Mouse (Mus musculus) cerebellum, adult 8-10 months (tissue): ENCODE measurements around the gene Mta3.
"Not testable (repeated sequence)": the region's sequence is repeated elsewhere in the genome, so short reads cannot be mapped to it uniquely, and the experiment has no call there.

ENCODE experiments used
- DNase-seq: peaks from one replicate; pipeline ENCODE4 v3.0.0; 2022

Gene Mta3

DNA sequence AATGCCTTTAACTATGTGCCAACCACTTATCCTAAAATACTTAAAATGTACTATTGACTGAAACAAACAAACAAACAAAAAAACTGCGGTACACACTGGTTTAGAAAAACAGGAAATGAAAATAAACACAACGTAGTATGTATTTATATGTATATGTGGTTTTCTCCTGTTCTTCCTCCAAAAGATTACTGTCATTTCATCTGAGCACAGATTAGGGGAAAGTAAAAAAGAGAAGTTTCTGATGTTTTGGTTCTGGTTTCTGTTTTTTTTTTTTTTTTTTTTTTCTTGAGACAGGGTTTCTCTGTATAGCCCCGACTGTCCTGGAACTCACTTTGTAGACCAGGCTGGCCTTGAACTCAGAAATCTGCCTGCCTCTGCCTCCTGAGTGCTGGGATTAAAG is 3.6 kb downstream of the Mta3 start:
- not testable (repeated sequence) for DNase-seq

DNA sequence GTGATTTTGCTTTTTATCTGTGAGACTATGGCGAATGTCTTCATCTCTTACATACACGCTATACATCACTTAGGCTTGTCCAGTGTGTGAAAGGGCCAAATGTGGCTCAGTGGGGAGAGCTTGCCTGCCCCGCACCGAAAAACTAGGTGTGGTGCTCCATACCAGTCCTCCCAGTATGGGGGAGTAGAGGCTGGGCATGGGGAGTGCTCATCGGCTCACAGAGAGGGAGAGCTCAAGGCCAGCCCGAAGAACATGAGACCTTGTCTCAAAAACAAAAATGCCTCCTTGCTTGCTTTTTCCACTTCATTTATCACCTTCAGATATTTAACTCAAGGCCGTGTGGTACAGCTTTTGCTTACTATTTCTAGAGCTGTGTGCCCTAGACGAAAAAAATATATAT is 4.7 kb downstream of the Mta3 start:
- DNase-seq, result no peak

DNA sequence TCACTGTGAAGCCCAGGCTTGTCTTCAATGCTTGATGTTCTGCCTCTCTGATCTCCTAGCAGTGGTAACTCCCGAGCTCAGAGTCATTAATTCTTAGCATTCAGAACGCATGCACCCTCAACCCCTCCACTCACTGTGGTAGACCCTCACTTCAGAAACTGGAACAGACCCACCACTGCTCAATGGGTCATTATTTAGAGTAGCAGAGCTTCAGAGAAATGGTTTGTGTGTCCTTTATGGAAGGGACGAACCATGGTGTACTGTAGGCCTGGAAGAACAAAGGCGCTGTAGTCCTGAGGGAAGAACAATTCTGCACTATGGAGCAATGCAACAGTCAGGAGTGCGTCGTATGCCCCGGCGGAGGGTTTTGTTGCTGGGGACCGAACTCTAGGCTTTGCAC is 6.4 kb downstream of the Mta3 start:
- no peak for DNase-seq

DNA sequence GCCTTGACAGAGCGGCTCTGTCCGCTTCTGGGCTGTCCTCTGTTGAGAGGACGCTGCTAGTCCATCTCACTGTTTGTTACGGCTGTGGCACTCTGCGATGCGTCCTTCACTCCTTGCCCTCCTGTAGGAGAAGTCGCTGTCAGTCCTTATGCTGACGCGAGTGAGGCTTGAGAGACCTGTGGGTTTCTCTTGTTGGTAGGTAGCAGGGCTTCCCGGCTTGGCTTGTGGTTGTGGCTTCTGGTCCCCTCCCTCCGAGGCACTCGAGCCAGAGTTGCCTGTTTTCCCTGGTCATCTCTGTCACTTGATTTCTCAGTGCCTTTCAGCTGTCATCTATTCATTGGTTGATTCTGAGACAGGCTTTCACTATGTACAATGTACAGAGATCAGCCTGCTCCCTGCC is 14.5 kb downstream of the Mta3 start:
- no peak for DNase-seq

DNA sequence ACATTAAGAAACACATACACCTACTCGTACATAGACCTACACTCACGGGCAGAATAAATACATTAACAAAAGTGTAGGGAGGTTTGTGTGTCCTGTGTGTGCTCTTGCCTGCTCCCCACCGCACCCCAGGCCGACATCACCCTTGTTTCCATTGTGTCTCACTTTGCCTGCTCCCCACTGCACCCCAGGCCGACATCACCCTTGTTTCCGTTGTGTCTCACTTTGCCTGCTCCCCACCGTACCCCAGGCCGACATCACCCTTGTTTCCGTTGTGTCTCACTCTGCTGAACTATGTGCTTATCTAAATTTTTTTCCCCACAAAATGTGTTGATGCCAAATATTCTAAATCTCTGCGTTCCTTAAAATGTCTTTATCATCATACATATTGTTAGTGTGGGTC is 15.2 kb downstream of the Mta3 start:
- DNase-seq, result no peak

DNA sequence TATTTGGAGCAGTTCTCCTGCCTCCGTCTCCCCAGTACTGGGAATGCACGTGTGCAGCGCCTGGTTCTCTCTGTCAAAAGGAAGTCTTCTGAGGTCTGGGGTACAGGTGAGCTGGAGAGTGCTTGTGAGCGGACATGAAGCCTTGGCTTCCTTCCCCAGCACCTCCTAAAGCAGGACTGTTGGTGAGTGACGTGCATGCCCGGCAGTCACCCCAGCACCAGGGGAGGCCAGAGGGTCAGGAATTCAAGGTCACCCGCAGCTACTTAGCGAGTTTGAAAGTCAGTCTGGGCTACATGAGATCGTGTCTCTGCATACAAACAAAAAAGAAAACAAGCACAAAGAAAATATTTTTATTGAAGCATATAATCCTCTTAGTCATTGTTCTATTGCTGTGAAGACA is 17.1 kb downstream of the Mta3 start:
- no peak for DNase-seq

DNA sequence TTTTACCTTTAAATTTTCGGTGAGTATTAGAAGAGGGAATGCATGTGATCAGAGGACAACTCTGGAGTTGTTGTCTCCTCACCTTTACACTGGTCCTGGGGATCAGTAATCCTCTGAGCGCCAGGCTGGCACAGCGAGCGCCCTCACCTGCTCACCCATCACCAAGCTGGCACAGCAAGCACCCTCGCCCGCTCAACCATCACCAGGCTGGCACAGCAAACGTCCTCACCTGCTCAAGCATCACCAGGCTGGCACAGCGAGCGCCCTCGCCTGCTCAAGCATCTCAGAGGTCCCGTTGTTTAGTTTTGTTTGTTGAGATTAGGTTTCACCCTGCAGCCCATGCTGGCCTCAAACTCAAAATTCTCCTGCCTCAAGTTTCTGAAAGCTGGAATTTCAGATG is 20.5 kb downstream of the Mta3 start:
- DNase-seq, result no peak

DNA sequence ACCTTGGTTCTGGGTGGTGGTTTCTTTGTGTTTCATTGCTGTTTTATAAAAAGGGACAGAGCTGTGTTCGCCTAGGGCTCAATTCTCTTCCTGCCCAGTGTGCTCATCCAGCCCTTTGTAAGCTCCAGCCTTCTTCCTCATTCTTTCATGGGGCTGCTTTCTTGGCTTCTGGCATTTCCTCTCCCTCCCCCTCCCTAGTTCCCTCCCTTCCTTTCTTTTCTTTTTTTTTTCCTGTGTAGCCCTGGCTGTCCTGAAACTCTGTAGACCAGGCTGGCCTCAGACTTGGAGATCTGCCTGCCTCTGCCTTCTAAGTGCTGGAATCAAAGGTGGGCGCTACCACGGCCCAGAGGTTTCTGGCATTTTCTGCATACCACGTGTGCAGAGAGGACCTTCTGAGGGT is 21.7 kb downstream of the Mta3 start:
- DNase-seq, result no peak

DNA sequence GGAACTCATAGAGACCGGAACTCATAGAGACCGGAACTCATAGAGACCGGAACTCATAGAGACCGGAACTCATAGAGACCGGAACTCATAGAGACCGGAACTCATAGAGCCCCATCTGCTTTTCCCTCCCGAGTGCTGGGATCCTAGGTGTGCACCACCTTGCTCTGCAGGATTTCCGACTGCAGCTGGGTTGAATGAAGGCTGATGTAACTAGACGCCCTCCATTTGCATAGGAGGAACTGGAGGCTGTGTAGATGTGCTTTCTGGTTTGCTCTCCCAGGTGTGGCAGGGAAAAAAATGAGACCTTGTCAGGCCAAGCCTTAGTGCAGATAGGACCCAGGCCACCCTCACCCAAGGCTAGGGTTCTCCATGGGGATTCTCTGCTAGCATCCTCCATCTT is 23.1 kb downstream of the Mta3 start:
- no peak for DNase-seq

DNA sequence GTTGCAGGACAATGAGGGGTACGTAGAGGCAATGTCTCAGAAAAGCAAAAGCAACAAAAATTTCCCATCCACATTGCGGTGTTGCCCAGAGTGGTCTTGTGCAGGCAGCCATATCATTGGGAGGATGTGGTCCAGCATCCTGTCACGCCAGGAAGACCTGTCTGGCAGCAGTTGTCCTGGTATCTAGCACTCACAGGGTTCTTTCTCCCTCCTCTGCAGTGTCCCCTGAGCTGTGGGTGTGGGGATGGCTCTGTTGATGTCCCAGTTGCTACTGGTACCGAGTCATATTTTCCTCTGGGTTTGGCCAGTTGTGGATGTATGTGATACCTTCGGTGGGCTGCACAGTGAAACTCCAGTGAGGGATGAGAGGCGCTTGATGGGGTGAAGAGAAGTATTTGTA is 24.2 kb downstream of the Mta3 start:
- no peak for DNase-seq

DNA sequence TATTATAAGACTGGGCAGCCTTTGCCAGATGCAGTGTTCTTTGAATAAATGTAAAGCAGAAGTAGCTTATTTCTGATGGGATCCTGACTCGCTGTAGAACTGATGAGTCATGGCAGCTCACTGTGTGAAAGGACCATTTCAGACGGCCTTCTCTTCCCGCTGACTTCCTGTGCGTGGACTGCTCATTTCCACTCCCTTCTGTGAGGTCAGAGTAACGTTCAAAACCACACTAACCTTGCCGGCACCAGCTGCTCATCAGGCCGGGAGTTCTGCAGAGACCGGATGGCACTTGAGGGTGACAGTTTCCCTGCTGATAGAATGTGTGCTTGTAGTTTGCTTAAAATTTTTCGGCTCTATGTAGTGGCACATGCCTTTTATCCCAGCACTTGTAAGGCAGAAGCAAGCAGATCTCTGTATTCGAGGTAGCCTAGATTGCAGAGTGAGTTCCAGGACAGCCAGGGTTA is 26.2 kb downstream of the Mta3 start:
- no peak for DNase-seq

DNA sequence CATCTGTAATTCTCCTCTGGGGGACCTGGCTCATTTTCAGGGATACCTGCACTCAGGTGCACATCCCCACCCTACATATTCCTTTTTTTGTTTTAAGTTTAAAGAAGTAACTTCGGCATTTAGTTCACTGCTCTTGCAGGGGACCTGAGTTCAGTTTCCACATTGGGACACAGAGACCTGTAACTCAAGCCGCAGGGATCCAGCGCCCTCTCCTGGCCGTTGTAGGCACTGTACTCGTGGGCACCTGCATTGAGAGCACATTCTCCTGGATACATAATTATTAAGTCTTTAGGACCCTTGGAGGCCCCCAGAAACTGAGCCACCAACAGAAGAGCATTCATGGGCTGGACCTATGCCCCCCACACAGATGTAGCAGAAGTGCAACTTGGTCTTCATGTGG is 26.8 kb downstream of the Mta3 start:
- peak; percentile 54 for DNase-seq

DNA sequence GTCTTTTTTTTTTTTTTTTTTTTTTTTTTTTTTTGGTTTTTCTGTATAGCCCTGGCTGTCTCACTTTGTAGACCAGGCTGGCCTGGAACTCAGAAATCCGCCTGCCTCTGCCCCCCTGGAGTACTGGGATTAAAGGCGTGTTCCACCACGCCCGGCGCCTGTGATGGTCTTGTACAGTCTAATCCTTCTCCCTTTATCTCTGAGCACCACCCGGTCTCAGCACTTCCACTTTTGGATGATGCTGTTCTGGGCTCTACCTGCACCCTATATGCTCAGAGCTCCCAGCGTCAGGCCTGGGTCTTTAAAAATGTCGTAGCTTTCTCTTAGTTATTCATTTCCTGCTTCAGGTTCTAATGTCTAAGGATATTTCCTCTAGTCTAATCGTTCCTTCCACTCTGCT is 30.7 kb downstream of the Mta3 start:
- no peak for DNase-seq

DNA sequence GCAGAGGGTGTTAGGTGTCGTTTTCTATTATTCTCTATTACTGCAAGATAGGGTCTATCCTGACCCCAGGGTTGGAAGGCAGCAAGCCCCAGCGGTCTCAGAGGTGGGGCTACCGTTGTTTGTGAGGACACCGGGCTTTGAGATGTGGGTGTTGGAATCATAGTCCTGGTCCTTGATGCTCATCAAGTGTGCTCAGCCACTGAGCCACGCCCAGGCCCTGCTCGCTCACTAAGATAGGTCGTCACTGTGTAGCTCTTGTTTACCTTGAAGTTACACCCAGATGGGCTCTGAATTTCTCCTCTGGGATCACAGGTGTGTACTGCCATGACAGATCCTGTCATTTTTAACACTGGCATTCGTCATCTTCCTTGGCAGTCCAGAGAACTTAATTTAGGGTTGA is 31.8 kb downstream of the Mta3 start:
- DNase-seq, result no peak

DNA sequence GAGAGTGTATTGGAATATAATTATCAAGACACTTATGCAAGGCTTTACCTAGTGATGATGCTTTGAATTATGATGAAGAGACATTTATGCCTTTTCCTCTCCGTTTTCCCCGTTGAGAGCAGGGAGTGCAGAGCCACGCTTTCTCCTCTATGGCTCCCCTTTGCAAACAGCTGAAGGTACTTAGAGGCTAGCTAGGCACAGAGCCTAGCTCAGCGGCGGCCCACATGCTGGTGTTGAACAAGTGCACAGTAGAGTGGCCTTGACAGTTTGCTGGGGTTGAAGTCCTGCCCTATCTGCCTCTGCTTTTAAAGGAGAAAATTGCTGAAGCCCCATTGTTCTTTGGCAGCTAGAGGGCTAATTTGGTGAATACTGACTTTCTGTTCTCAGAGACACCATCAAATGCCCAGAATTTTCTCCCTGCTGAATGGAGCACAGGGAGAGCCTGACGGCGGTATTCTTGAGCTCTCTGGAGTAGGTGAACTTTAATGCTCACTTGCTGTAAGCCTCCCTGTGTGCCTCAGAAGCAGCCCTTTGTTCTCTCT is 34.2 kb downstream of the Mta3 start:
- DNase-seq, result no peak

DNA sequence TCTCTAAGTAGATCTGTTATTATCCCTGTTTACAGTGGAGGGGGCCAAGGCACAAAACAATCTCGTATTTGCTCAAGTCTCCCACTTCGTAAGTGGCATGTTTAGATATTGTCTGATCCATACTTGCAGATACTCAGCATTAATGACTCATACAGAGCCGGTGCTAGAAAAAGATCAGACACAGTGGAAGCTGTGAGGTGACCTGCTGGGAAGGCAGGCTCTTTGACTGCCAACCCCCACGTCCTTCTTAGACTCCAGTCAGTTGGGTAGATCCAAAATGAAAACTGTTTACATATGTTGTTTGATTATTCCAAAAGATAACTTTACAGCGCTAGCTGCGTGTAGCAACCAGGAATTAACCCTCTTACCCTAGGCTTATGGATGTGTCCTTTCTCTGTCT is 35.3 kb downstream of the Mta3 start:
- peak; percentile 32 for DNase-seq

DNA sequence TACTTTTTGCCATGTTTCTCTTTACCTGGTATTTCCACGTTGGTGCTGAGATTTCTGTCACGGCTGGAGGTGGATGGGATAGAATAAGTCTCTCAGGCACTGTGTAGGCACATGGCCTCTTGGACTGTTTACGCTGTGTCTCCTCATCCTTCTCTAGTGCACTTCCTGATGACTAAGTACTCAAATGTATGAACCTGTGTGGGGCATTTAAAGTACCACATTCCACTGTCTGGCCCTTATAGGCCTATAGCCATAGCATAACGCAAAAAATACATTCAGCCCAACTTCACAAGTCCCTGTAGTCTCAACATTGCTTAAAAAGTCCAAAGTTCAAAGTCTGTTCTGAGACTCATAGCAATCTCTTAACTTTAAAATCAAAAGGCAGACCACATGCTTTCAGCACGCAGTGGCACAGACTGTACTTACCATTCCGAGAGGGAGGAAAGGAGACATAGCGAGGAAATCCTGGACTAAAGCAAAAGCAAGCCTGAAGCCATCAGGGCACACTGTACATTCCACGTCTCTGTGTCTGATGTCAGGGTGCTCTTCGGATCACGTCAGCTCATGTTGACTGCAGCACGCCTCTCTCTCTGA is 38.4 kb downstream of the Mta3 start:
- no peak for DNase-seq

DNA sequence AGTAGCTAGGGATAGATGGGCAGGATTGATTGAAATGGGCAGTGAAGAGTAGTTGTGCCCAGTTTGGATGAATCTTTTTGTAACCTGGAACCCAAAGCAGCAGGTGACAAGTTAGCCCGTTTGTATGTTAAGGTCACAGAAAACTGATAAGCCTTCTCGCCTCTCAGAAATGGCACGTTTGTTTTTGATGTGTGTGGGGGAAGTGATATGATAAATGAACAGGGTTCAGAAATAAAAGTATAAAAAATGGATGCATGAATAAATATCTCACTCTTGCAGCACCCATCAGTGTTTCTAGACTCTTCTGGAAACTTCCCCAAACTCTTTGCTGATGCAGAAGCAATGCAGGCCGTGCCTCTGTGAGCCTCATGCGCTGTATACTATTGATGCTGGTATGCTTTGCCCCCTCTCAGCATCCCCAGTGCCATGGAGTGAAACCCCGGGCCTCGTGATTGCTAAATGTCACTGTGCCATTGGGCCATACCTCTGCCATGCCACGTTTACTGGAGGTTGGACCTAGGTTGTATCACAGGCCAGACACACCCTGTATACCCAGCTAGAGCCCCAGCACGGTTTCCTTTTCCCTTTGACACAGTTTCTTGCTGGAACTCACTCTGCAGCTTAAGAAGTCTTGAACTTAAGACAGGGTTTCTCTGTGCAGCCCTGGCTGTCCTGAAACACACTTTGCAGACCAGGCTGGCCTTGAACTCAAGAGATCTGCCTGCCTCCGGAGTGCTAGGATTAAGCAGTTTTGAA is 41.6 kb downstream of the Mta3 start:
- DNase-seq, result no peak

DNA sequence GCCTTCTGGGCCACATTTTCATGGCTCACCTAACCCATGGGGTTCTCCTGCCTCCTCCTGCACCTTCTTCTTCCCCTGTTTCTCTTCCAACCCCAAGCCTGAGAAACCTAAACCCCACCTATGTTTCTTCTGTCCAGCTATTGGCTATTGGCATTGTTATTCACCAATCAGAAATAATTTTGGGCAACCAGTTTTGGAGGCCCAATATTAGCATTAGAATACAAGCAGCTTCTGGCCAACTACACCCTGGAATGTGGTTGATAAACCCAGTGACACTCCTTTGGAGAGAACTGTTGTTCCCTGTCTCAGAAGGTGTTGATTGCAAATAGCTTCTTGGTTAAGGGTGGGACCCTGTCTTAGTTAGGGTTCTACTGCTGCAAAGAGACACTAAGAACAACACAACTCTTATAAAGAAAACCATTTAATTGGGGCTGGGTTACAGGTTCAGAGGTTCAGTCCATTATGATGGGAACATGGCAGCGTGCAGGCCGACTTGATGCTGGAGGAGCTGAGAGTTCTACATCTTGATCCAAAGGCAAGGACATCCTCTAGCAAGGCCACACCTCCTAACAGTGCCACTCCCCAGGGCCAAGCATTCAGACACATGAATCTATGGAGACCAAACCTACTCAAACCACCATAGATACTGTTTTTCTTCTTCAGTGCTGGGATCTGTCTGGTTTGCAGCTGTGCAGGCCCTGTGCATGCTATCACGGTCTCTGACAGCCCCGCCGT is 44.4 kb downstream of the Mta3 start:
- no peak for DNase-seq

DNA sequence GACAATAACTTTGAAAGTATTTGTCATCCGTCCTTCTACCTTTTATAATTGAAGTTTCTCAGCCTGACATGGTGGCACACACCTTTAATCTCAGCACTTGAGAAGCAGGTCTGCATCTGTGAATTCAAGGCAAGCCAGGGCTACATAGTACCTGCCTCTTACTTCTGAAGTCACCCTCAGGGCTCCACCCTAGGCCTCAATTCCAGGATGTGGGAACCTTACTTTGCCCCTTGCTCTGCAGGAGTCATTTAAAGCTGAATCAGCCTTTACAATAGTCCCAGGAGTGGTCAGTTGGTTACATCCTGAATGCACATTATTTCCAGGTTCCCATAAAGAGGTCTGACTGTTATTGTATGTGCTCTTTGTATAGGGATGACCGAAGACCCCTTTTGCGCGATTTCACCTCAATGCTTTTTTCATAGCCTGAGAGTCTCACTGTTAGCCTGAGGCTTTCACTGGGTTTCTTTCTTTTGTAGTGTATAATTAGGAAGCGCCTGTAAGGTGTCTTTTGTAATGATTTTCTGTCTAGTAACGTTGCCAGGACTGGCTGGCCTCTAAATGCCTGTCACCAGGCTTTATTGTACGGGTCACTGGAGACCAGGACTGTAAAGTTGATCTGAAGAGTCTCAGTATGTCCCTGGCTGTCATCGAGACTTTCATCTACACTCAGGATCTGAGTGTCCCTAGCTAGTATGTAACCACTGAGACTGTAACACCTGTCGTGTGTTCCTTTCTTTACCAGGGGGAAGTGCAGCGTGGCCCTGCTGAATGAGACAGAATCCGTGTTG is 47.3 kb downstream of the Mta3 start:
- no peak for DNase-seq

DNA sequence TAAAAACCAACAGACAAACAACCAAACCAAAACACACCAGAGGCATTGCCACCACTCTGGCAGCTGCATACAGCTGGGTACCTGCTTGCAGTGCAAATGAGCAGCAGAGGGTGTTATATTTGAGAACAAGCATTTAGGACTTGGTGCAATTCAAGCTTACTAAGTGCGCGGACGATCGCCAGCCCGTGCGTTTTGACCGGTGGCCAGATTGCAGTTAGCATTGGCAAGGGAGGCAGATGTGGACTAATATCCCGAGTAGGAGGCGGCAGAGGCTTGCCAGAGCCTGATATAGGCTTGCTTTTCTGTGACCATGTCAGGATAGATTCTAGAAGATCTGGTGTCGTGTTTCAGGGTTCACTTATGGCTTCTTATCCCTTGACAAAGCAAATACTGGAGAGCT is 52.1 kb downstream of the Mta3 start:
- no peak for DNase-seq

DNA sequence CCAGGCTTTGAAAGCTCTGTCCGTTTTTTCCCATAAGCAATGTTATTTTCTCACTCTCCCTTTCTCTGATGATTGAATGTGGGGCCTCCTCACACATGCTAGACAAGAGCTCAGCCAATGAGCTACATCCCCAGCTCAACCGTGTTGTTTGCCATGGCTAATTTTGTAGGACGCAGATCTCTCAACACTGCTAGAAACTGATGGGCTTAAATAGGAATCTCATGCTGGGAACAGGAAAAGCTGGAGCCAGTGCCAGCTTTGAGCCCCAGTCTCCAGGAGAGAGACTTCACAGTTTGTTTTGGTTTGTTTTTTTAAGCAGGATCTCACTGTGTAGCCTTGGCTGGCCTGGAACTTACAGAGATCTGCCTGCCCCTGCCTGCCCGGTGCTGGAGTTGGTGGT is 53.6 kb downstream of the Mta3 start:
- no peak for DNase-seq

DNA sequence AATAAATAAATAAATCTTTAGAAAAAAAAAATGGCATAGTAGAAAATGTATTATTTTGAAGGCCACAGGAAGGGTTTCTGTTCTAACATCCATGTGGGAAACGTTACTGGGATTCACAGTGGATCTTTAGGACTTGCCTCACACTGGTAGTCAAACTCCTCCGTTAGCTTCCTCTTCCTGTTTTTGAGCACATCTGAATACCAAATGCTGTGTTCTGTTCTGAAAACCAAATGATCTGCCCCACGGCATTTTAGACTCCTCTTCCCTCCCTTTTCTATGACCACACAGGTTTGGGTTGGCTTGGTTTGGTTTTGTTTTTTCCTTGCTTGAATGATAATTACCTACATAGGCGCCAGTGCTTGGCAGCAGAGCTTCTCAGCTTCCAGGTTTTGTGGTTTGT is 58.6 kb downstream of the Mta3 start:
- no peak for DNase-seq
